Mouse (Mus musculus) heart, postnatal 10 days (tissue): Measurements from ENCODE around the gene Caprin2. TPM values are rescaled to one million over a fixed set of nuclear protein-coding genes. Genes with fewer than 3 reads are reported as not detected.

Experiments used
- DNase-seq, 2 experiments: peaks; one replicate each; pipeline ENCODE4 v3.0.0; 2021
- intact Hi-C: fragments of 180-260 bp; cut with DNase I; formaldehyde crosslinking; loops from one replicate; pipeline ENCODE4 v1.15.1; 2025
- total RNA-seq, 2 experiments: library from RNA; stranded (reverse); gene quantifications; 2 replicates each; pipeline ENCODE4 v1.2.3; 2021

Gene Caprin2
- total RNA-seq, 2 experiments from 2014 or later = 6.2 to 7.8 TPM

DNA sequence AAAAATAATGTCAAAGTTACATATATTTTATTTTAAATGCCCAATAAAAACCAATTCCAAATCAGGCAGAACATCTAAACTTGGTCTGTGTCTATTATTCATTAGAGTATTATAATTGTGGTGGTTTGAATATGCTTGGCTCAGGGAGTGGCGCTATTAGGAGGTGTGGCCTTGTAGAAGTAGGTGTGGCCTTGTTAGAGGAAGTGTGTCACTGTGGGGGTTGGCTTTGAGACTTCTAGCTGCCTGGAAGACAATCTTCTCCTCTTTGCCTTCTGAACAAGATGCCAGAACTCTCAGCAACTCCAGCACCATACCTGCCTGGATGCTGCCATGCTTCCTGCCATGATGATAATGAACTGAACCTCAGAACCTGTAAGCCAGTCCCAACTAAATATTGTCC is 22.1 kb downstream of the Caprin2 start:
- intact Hi-C loops = no loop called here
- DNase-seq = no peak

DNA sequence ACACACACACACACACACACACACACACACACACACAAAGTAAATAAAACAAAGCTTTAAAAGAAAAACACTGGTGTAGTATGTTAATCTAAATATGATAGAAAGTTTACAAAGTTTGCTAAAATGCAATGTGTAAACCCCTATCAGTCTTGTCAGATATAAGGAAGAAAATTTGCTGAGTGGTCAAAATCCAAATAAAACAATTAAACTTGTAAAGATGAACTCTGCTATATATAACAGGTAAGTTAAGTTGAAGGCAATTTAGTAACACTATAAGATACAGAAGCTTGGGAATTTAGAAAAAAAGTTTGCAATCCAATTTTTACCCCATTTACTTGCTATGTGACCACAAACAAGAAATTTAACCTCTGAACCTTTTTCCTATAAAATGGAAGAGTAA is 50.4 kb downstream of the Caprin2 start:
- DNase-seq = no peak
- intact Hi-C loops = no loop called here

DNA sequence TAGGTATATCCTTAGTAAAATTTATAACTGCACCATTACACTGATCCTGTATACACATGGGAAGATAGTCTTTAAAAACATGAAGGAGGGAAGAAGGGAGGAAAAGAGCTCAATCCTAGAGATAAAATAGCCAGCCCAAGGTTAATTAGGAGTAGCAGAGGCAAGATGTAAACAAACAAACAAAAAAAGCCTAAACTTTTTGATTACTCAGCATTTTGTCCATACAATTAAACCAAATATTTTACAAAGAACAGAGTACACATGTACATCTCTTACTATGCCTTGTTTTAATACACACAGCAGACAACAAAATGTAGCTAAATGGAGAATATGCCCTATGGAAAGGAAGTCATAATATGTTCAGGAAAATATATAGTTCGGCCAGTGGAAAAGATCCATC is 54.3 kb downstream of the Caprin2 start:
- no peak for DNase-seq
- intact Hi-C loops = no loop called here

DNA sequence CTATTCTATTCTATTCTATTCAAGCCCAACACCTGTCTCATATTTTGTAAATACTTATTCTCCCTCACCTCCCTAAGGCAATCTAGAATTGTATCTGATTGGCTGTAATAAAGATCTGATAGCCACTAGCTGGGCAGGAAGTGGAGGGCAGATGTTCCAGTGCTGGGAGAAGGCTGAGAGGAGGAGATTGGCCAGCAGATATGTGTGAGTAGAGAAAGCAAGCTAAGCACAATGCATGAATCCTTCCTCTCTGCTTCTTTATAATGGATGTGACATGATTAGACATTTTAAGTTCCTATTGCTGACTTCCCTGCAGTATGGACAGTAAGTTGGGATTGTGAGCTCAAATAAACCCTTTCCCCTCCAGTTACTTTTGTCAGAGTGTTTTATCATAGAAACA is 57.6 kb downstream of the Caprin2 start:
- no peak for DNase-seq
- intact Hi-C loops = loop anchor here (10.0 kb wide), 1 partner anchor 286 kb away; no protein-coding TSS in a partner anchor

DNA sequence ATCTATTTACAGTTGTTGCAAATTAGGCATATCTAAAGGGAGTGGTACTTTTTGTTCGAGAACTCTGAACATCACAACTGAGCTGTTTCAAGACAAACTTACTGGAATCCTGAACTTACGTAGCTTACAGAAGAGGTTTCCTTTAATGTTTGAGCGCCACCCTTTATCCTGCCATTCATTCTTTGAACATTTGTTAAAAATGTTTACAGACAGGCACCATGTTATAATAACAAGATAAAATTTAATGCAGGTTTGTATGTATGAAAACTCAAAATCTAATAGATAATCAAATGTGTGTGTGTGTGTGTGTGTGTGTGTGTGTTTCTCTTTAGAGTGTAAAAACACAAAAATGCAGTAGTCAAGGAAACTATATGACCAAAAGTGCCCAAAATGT is 64.3 kb downstream of the Caprin2 start:
- intact Hi-C loops = loop anchor here (1.0 to 10.0 kb wide), 2 partner anchors 293 to 619 kb away; partner anchors contain the start of gene Ergic2
- DNase-seq = no peak

DNA sequence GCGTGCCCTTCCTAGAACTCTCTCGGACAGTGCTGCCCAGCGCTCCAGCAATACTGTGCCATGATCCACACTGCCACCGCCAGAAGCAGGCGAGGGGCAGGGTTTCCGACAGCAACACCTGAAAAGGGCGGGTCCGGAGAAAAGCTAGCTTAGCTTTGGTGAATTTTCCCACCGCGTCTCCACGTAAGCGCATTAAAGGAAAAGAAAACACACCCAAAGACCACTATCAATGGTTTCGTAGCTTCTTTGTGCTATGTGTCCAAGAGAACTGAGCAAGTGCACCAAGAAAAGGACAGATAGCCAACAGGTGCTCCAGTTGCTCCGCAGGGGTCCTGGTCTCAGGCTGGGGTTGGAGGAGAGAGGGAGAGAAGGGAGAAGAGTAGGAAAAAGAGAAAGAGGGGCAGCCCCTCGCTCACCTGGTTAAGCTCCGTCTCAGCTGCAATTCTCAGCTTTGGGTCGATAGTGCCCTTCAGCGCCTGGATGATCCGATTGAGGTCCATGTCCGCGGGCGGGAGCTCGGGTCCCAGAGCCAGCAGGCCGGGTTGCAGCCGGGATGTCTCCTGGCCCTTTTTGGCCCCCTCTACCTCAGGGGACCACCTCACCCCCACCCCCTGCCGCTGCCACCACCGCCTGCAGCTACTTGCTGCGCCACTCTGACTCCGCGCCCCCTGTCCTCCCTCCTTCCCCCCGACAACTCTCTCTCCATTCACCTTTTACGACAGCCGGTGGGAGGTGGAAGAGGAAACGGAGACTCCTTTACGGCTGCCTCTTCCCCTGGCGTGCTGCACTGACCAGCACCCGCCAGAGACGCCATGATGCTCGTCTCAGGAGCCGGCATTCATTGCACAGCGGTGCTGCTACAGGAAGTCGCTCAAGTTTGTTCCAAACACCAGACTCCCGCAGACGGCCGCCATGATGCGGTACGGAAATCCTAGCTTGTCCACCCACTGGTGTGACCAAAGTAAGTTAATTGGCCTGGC is 65.0 kb downstream of the Caprin2 start, which contains the start of gene Ipo8:
Gene Ipo8, minus strand, starts transcription at position 720 of the 980 bp plus-strand sequence.
- DNase-seq = peak; percentile 93 to 95
- intact Hi-C loops = loop anchor here (1.0 to 10.0 kb wide), 2 partner anchors 294 to 619 kb away; partner anchors contain the start of gene Ergic2

DNA sequence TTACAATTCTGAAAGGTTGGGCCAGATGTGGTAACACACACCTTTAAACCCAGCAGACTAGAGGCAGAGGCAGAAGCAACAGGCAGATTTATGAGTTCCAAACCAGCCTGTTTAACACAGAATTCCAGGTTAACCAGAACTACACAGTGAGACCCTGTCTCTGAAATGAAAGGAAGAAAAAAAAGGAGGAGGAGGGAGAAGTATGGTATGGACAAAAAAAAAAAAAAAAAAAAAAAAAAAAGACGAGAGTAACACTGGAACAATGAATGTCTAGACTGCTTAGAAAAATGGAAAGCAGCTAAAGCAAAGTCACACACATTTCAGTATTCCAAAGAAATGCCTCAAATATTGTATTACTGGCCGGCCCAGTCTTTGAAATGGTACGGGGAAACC is 65.7 kb downstream of the Caprin2 start:
- no peak for DNase-seq
- intact Hi-C loops = loop anchor here (10.0 kb wide), 1 partner anchor 294 kb away; no protein-coding TSS in a partner anchor

DNA sequence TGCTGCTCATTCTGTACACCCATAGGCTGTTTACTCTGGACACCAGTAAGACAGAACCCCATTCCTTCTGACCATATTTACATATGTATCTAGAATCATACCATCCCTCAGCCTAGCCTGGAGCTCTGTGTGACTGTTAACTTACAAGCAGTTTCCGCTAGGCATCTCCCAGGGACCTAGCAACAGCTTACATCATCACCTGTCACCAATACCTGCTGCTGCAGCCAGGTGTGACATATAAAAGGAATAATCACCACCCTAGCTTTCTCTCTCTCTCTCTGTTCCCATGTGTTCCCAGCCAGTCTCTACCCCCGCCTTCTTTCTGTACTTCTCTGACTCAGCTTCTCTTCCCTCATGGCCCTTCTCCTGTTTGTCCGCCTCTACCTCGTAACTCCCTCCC is 69.9 kb downstream of the Caprin2 start:
- intact Hi-C loops = no loop called here
- no peak for DNase-seq

DNA sequence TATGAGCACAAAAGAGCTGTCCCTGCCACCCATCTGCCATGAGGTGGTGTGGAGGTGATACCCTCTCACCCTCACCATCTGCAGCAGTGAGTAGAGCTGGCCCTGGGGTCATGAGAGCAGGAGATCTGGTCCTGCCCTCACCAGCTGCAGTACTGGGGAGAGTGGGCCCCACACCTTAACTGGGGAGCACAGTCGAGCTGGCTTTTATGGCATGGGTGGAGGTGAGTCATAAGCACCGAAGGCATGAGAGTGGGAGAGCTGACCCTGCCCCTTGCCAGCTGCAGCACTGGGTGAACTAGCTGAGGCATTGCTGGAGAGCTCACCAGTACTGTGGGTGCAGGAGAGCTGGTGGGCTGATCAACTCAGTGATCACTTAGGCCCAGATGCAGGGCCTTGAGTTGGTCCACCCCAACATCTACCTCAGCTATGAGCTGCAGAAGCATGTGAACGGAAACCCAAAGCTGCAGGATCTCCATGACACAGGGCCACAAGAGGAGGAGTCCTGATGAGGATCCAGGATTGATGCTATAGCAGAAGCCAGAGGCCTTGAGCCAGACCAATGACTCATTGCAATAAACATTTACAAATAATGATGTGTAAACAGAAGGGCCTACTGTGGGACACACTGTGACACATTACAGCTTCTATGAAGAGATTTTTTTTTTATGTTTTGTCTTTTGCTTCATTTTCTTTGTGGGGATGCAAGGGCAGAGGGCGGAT is 77.3 kb downstream of the Caprin2 start:
- DNase-seq = no peak
- intact Hi-C loops = no loop called here

DNA sequence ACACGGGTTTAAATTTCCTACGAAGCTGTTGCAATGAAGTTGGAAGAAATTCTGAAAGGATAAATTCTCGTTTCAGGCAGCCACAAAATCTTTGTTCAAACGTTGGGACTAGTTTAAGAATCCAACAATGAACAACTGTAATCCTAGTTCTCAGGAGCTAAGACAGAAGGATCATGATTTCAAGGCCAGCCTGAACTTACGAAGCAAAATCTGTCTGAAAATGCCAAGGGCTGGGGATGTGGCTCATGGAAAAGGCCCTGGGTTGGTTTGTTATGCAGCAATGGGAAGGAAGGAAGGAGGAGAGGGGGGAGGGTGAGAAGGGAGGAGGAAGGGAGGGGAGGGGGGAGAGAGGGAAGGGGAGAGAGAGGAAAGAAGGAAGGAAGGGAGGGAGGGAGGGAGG is 79.3 kb downstream of the Caprin2 start:
- intact Hi-C loops = no loop called here
- no peak for DNase-seq

DNA sequence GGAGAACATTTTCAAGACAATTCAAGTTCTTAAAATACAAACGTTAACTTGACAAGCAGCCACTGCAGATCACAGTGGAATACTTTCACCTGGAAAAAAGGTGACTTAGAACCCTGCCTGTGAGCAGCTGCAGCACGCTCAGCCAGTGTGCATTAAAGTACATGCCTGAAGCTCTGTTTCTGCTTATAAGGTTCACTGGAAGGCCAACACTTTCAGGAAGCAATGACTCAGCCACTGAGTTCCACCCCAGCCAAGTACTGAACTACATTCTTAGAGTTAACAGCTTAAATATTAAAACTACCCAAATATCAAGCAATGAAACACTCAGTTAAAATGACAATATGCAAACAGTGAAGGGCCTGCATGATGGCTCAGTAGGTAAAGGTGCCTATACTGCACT is 84.9 kb downstream of the Caprin2 start:
- DNase-seq = no peak

DNA sequence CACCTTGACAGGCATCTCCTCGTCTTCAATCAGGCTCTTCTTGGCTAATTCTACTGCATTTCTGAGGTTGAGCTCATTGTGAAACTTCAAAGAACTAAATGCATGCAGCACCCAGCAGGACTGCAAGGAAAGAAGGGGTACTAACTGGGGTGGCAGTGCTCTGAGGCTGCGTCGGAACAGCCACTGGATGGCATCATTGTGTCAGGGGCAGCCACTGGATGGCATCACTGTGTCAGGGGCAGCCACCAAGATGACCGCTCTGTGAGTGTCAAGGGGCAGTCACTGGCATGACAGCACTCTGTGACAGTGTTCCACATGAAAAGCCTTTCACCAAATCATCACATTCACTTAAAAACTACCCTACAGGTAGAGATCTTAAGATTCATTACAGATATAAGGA is 96.3 kb downstream of the Caprin2 start:
- intact Hi-C loops = no loop called here

More for the DNA sequence above, 84.9 kb downstream of the Caprin2 start:
- intact Hi-C loops = no loop called here

DNA sequence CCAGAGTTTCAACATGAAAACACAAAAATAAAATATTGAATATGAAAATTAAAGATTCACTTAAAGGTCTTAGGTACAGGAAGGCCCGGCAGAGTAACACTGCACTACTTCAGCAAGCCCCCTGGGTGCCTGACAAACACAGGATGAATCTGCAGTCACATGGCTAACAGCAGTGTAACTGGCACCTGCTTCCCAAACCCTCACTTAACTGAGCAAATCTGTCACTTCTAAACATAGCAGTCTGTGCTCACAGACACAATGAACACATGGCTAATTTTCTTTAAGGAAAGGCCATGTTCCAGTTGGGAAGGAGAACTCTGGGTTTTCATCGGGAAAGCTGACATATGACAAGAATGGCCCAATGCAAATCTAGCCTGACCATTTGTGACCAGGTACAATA is 100.9 kb downstream of the Caprin2 start:
- intact Hi-C loops = no loop called here
- DNase-seq = no peak

More for the DNA sequence above, 96.3 kb downstream of the Caprin2 start:
- DNase-seq = no peak

Other genes with a start within 250 kb of the Caprin2 start
- 10 to 100 TPM; 23.6 to 27.5 TPM for gene Ipo8, start 64.8 kb downstream of the Caprin2 start, total RNA-seq
- gene Sinhcaf, start 50.2 kb upstream of the Caprin2 start, total RNA-seq = 10 to 100 TPM in 1 of 2 experiments, 1 to 10 TPM in 1; 9.0 to 11.6 TPM
- 10 to 100 TPM; 27.7 to 32.6 TPM for gene Dennd5b, start 205.4 kb upstream of the Caprin2 start, total RNA-seq
- not detected for gene Gm10203, start 233.9 kb upstream of the Caprin2 start, total RNA-seq
- gene Etfbkmt, start 243.6 kb upstream of the Caprin2 start, total RNA-seq = 10 to 100 TPM; 19.1 to 32.9 TPM